Comparison of ENCODE assay signal across 15 mouse cellular contexts in genomic region chr15:60708678-60709077, GRCm38 (mm10).
A peak's percentile ranks its signal among the peaks of the same experiment; 100 is the strongest.
DNase-seq lines count a peak whose midpoint lies in the region; ATAC-seq and TF ChIP-seq lines count a peak whose summit lies in the region.
"Had no signal": no experiment of that assay in that cellular context is flagged by ENCODE, and none has a peak within 500 bp of the region (broad histone marks: within the 10 kb centered on the region; RNA-seq: fewer than 3 reads in every experiment).

No protein-coding gene starts in this region.

- no peaks in the 10 kb centered on the region for H3K36me3 ChIP-seq in limb, embryonic 14.5 days (ENCODE audit: control insufficient read depth, insufficient read depth, low read length)
- H3K36me3 ChIP-seq in limb, embryonic 10.5 days = no peaks in the 10 kb centered on the region
- H3K36me3 ChIP-seq: embryonic facial prominence, embryonic 13.5 days; neural tube, embryonic 13.5 days had no signal

- no peak overlapping the region for H3K4me3 ChIP-seq in limb, embryonic 14.5 days (replicated peaks; ENCODE audit: low read length)
- H3K4me3 ChIP-seq in limb, embryonic 10.5 days = no peak overlapping the region
- H3K4me3 ChIP-seq: embryonic facial prominence, embryonic 13.5 days; heart, adult 2 months; neural tube, embryonic 13.5 days had no signal

- H3K4me1 ChIP-seq in limb, embryonic 14.5 days (ENCODE audit: control insufficient read depth, insufficient read depth, low read length) = no peaks in the 10 kb centered on the region
- H3K4me1 ChIP-seq in limb, embryonic 10.5 days = no peaks in the 10 kb centered on the region

- TF ChIP-seq POLR2A in limb, embryonic 14.5 days (IDR thresholded peaks at IDR 0.05; ENCODE audit: borderline replicate concordance, extremely low read depth, insufficient read depth, insufficient read length) = no peak

- peak; percentile 13 for DNase-seq in limb, embryonic 14.5 days (ENCODE audit: low spot score)
- DNase-seq in limb, embryonic 10.5 days (ENCODE audit: low spot score) = no peak
- peak; percentile 80 for DNase-seq in Muller cell, postnatal 12 days (ENCODE audit: inconsistent ontology term)
- DNase-seq in embryo, embryonic 10.5 days (ENCODE audit: low spot score) = peak; percentile 79
- DNase-seq in forelimb bud, embryonic 11.5 days (ENCODE audit: low read depth, low spot score) = peak; percentile 19
- DNase-seq: cerebellum, adult 8-10 months; heart, adult 2 months; heart, postnatal 4 days; kidney, adult 11 months had no signal

- H3K4me2 ChIP-seq in limb, embryonic 14.5 days (replicated peaks; ENCODE audit: low read depth, low read length, severe bottlenecking) = no peak overlapping the region
- H3K4me2 ChIP-seq: embryonic facial prominence, embryonic 13.5 days; neural tube, embryonic 13.5 days had no signal

- no peak for ATAC-seq in limb, embryonic 14.5 days (ENCODE audit: low FRiP score, low read depth)
- ATAC-seq in megakaryocyte, adult 5-6 weeks (ENCODE audit: poor library complexity, severe bottlenecking) = no peak
- ATAC-seq in CD4-positive, CD25-positive, alpha-beta regulatory T cell, adult 4 months = no peak

- no peak overlapping the region for H3K27ac ChIP-seq in limb, embryonic 14.5 days (replicated peaks; ENCODE audit: low read depth, low read length)
- no peak overlapping the region for H3K27ac ChIP-seq in limb, embryonic 10.5 days
- H3K27ac ChIP-seq: embryonic facial prominence, embryonic 13.5 days; heart, adult 2 months; liver, embryonic 14.5 days; macrophage; neural tube, embryonic 13.5 days had no signal

- H3K9me3 ChIP-seq in limb, embryonic 14.5 days (ENCODE audit: control insufficient read depth, low read length) = no peaks in the 10 kb centered on the region
- H3K9me3 ChIP-seq in limb, embryonic 10.5 days (replicated peaks) = no peaks in the 10 kb centered on the region
- H3K9me3 ChIP-seq: embryonic facial prominence, embryonic 13.5 days; neural tube, embryonic 13.5 days had no signal

- H3K9ac ChIP-seq in limb, embryonic 14.5 days (ENCODE audit: low read depth, low read length, severe bottlenecking) = no peak overlapping the region
- H3K9ac ChIP-seq: embryonic facial prominence, embryonic 13.5 days; liver, embryonic 14.5 days; neural tube, embryonic 13.5 days had no signal

- H3K27me3 ChIP-seq in limb, embryonic 14.5 days (ENCODE audit: control insufficient read depth, insufficient read depth, low read length) = no peaks in the 10 kb centered on the region
- H3K27me3 ChIP-seq in limb, embryonic 10.5 days (ENCODE audit: low read depth, poor library complexity, severe bottlenecking) = no peaks in the 10 kb centered on the region
- H3K27me3 ChIP-seq: embryonic facial prominence, embryonic 13.5 days; neural tube, embryonic 13.5 days had no signal
